Mouse (Mus musculus) hindbrain, postnatal 0 days (tissue): Measurements from ENCODE around the gene Pdk1. TPM values are rescaled to one million over a fixed set of nuclear protein-coding genes. Genes with fewer than 3 reads are reported as not detected.

ENCODE experiments used
- ATAC-seq: fragments of 200-750 bp; cut with Nextera tagmentation; 2 replicates; pipeline ENCODE4 v1.8.0; 2017; ENCODE audit warnings: mild to moderate bottlenecking, moderate TSS enrichment, moderate library complexity
- DNase-seq: peaks from one replicate; pipeline ENCODE4 v3.0.0-alpha.2; 2015; ENCODE audit warnings: low spot score
- H3K27ac ChIP-seq: fragments of 300-500 bp; sonication (generic); 2 replicates; pipeline ENCODE4 v1.5.1; 2014; ENCODE audit warnings: mild to moderate bottlenecking
- H3K27me3 ChIP-seq: fragments of 300-500 bp; sonication (generic); 2 replicates; pipeline ENCODE4 v1.6.1; 2014; ENCODE audit warnings: low read length, mixed read lengths; ENCODE audit not compliant: insufficient read depth
- H3K36me3 ChIP-seq: fragments of 300-500 bp; sonication (generic); 2 replicates; pipeline ENCODE4 v1.6.1; 2014; ENCODE audit warnings: low read length, mixed read lengths; ENCODE audit not compliant: insufficient read depth
- H3K4me1 ChIP-seq: fragments of 300-500 bp; sonication (generic); 2 replicates; pipeline ENCODE4 v1.6.1; 2014; ENCODE audit warnings: antibody characterized with exemption, low read length, mixed read lengths; ENCODE audit not compliant: insufficient read depth
- H3K4me2 ChIP-seq: fragments of 300-500 bp; sonication (generic); 2 replicates; pipeline ENCODE4 v1.6.1; 2014; ENCODE audit warnings: low read depth, mild to moderate bottlenecking, low read length, moderate library complexity, mixed read lengths
- H3K4me3 ChIP-seq: fragments of 300-500 bp; sonication (generic); 2 replicates; pipeline ENCODE4 v1.5.1; 2014; ENCODE audit warnings: low read length
- H3K9ac ChIP-seq: fragments of 300-500 bp; sonication (generic); replicated peaks from 2 replicates; pipeline ENCODE4 v1.6.1; 2014; ENCODE audit warnings: mild to moderate bottlenecking, low read length, moderate library complexity, mixed read lengths
- H3K9me3 ChIP-seq: fragments of 300-500 bp; sonication (generic); 2 replicates; pipeline ENCODE4 v1.6.1; 2016; ENCODE audit warnings: low read length, mixed read lengths
- CTCF ChIP-seq: IDR thresholded peaks from 2 replicates; pipeline ENCODE4 v1.5.1; 2016; ENCODE audit warnings: antibody characterized with exemption, control low read depth, low read depth
- WGBS: fragments of 180-500 bp; shearing (Covaris S2); extraction: QIAGEN DNeasy Blood & Tissue Kit; methylation state at CpG from one replicate; pipeline ENCODE4 v1.1.7; 2014; 5-methylcytosine and 5-hydroxymethylcytosine counted together
- polyA plus RNA-seq: library from polyadenylated mRNA; unstranded; fragments of >200 nt; fragmentation: Nextera tagmentation; extraction: Ambion mirVana; gene quantifications from 2 replicates; pipeline ENCODE4 v1.2.1, GENCODE M21; 2015
- total RNA-seq: library from RNA; depleted of rRNA; stranded (reverse); fragments of >200 nt; gene quantifications from 2 replicates; pipeline ENCODE4 v1.2.3, GENCODE M21; 2014

Pdk1 gene
- total and polyA plus RNA-seq, 2 experiments from 2014 or later: 19.7 to 53.4 TPM

GRCm38 (mm10) chr2:71863531-71864173 lies 9.4 kb upstream of the Pdk1 start:
- H3K27me3 ChIP-seq: no peaks in the 10 kb centered on the region
- DNase-seq (no peak), ATAC-seq (no peak)
- no peak overlapping the region for H3K4me3 ChIP-seq
- H3K27ac ChIP-seq: no peak overlapping the region
- no peak for TF ChIP-seq CTCF
- no peaks in the 10 kb centered on the region for H3K36me3 ChIP-seq
- WGBS: 91% methylated on average over 5 of the region's 5 CpGs
- H3K9me3 ChIP-seq: no peaks in the 10 kb centered on the region
- H3K4me1 ChIP-seq: no peaks in the 10 kb centered on the region
- no peak overlapping the region for H3K9ac ChIP-seq
- H3K4me2 ChIP-seq: no peak overlapping the region

- ATAC-seq: no peak
- Histone ChIP-seq H3K4me2 (no peak overlapping the region), H3K4me1 (no peaks in the 10 kb centered on the region), H3K9me3 (no peaks in the 10 kb centered on the region), H3K9ac (no peak overlapping the region), H3K27me3 (no peaks in the 10 kb centered on the region), H3K4me3 (no peak overlapping the region), H3K36me3 (no peaks in the 10 kb centered on the region), H3K27ac (no peak overlapping the region)
- WGBS: 68% methylated on average over 3 of the region's 3 CpGs
- DNase-seq: no peak
- TF ChIP-seq CTCF: no peak
Measured at GRCm38 (mm10) chr2:71865022-71865421, 8.0 kb upstream of the Pdk1 start.

GRCm38 (mm10) chr2:71865935-71866334 lies 7.1 kb upstream of the Pdk1 start:
- Histone ChIP-seq H3K4me2 (no peak overlapping the region), H3K27ac (no peak overlapping the region), H3K9me3 (no peaks in the 10 kb centered on the region), H3K4me3 (no peak overlapping the region), H3K27me3 (no peaks in the 10 kb centered on the region), H3K4me1 (no peaks in the 10 kb centered on the region), H3K9ac (no peak overlapping the region), H3K36me3 (no peaks in the 10 kb centered on the region)
- no peak for TF ChIP-seq CTCF
- ATAC-seq (no peak), DNase-seq (no peak)
- 62% methylated on average over 3 of the region's 3 CpGs for WGBS

- TF ChIP-seq CTCF: no peak
- no peak overlapping the region for H3K4me3 ChIP-seq
Measured at GRCm38 (mm10) chr2:71866565-71866964, 6.5 kb upstream of the Pdk1 start.

GRCm38 (mm10) chr2:71867019-71867418 lies 6.0 kb upstream of the Pdk1 start:
- Histone ChIP-seq H3K36me3 (no peaks in the 10 kb centered on the region), H3K4me3 (no peak overlapping the region), H3K9ac (no peak overlapping the region), H3K27ac (no peak overlapping the region), H3K4me1 (no peaks in the 10 kb centered on the region), H3K9me3 (no peaks in the 10 kb centered on the region), H3K27me3 (no peaks in the 10 kb centered on the region), H3K4me2 (no peak overlapping the region)
- TF ChIP-seq CTCF: no peak
- no peak for ATAC-seq
- no peak for DNase-seq
- 77% methylated on average over 3 of the region's 3 CpGs for WGBS

More at GRCm38 (mm10) chr2:71866565-71866964, 6.5 kb upstream of the Pdk1 start:
- no peak overlapping the region for H3K27ac ChIP-seq
- H3K27me3 ChIP-seq: no peaks in the 10 kb centered on the region
- H3K9me3 ChIP-seq: no peaks in the 10 kb centered on the region
- no peak overlapping the region for H3K9ac ChIP-seq
- no peak for DNase-seq
- 53% methylated on average over 1 of the region's 1 CpGs for WGBS
- ATAC-seq: no peak
- H3K4me2 ChIP-seq: no peak overlapping the region
- no peaks in the 10 kb centered on the region for H3K4me1 ChIP-seq
- H3K36me3 ChIP-seq: no peaks in the 10 kb centered on the region

GRCm38 (mm10) chr2:71867480-71867879 lies 5.5 kb upstream of the Pdk1 start:
- Histone ChIP-seq H3K9ac (no peak overlapping the region), H3K27me3 (no peaks in the 10 kb centered on the region), H3K36me3 (no peaks in the 10 kb centered on the region), H3K27ac (no peak overlapping the region), H3K4me2 (no peak overlapping the region), H3K4me1 (no peaks in the 10 kb centered on the region), H3K9me3 (no peaks in the 10 kb centered on the region), H3K4me3 (no peak overlapping the region)
- WGBS: 10% methylated on average over 5 of the region's 5 CpGs
- DNase-seq (no peak), ATAC-seq (no peak)
- TF ChIP-seq CTCF: no peak

GRCm38 (mm10) chr2:71868256-71868655 lies 4.8 kb upstream of the Pdk1 start:
- no peak for TF ChIP-seq CTCF
- Histone ChIP-seq H3K9ac (no peak overlapping the region), H3K4me3 (no peak overlapping the region), H3K9me3 (no peaks in the 10 kb centered on the region), H3K27me3 (no peaks in the 10 kb centered on the region), H3K36me3 (no peaks in the 10 kb centered on the region), H3K4me1 (no peaks in the 10 kb centered on the region), H3K27ac (no peak overlapping the region), H3K4me2 (no peak overlapping the region)
- 90% methylated on average over 1 of the region's 1 CpGs for WGBS
- ATAC-seq (no peak), DNase-seq (no peak)
